Mouse (Mus musculus): Measurements from ENCODE around the gene Btbd11.

The Btbd11 gene

DNA sequence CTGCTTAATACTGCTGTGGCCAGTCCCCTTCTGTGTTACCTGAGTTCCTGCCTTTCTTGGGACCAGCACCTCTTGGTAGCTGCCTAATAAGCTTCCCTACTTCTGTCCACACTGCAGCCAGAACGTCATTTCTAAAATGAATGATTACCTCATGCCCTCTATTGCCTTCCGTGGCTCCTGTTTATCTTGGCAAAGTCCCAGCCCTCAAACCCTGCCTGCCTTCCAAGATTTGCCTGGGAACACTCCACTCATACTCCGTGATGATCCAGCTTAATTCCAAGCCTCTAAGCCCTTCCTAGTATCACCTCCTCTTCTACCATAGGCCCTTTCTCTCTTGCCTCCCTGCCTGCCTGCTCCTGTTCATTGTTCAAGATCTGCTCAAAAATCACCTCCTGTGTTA is 94.5 kb downstream of the Btbd11 start:
- no peak for DNase-seq (ENCODE audit: low spot score)

DNA sequence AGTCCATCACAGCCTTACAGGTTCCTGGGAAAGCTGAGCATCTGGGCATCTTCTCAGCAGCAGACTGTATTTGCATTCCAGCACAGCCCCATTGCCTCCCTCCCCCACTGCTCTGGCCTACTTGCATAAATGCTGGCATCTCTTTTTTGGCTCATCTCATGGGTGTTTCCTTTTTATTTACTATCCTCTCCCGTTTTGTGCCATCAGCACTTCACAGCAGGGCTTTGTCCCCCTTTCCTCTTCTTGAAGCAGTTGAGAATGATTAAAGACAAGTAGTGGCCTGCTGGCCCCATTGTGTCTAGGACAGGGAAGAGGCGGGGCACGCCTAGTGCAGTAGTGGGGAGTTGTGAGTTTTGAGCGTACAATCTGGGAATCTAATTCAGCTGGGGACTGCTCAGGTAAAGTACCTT is 95.5 kb downstream of the Btbd11 start:
- DNase-seq (ENCODE audit: low spot score): no peak

DNA sequence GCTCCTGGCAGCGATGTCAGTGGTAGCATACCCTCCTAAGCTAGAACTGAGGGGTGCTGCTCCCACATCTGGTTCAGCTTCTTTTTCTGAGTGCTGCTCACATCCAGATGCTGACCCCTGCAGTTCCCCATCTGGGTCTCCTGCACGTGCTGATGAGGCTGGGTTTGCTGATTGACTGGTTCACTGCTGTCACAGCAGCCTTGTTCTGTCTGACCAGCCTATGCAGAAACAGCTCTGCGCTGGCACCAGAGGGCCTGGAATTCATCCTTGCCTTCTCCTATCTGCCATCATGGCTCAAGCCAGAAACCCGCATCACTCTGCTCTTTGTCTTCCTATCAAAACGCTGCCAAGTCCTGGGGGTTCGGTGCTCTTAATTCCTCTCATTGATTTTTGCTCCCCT is 95.9 kb downstream of the Btbd11 start:
- no peak for DNase-seq (ENCODE audit: low spot score)

DNA sequence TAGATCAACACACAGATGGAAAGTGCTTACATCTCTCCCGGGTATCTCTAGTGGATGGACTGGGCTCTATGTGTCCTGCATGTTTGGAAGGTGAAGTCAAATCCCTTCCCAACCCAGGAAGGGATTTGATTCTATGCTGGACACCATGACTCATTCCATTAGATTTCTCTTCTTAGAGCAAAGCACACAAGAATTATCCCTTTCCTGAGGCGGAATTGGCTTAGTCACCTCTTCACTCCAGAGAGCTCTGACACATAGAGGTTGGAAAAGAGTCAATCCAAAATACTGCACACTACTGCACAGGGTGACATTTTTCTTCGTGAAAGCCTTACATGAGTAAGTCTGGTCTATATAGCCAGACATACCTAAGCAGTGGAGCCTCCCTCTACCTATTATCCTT is 99.8 kb downstream of the Btbd11 start:
- no peak for DNase-seq (ENCODE audit: low spot score)

DNA sequence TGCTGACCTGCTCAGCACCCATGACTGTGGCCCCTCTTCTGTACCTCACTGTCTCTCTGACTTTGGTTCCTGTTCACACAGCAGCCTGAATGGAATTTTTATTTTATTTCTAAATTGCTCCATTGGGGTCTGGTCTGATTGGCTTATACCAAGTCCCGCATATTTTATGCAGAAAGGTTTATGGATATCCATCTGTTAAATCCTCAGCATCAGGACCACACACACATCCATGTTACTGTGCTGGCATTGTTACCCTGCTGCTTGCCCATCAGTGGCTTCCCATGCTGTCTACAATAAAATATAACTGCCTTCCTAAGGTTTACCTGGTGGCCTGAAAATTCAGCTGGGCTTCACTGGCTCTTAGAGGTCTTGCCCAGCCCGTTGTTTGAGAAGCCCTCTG is 106.0 kb downstream of the Btbd11 start:
- DNase-seq (ENCODE audit: low spot score): no peak

DNA sequence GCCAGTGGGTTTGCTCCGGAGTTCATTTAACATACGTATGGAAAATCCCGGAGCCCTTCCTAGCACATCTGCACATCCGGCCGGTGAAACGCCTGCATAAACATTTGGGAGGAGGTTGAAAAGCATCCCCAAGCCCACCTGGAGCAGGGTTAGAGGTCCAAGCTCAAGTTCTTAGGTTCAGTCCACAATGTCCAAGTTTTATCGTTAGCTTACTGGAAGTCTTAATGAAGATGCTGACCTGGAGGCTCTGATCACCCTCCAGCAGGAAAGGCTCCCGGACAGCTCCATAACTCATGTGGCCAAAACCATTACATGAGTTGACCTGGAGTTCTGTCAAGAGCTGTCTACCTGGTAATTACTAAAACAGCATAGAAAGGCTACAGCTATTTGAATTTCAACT is 109.7 kb downstream of the Btbd11 start:
- DNase-seq (ENCODE audit: low spot score): no peak

DNA sequence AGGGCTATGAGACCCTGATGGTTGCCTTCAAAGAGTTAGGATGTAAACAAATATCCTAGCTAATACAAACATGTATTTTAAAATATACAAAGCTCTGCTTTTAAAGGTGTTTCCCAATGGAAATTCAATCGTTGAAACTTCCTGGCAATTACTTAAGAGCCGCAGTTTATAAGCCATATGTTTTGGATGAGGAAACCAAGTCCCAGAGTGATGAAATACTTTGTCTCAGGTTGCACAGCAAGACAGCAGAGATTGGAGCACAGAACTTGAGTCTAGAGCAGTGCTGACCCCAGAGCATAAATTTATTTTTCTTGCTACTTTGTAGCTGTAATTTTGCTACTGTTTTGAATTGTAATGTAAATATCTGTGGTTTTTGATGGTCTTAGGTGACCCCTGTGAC is 110.4 kb downstream of the Btbd11 start:
- no peak for DNase-seq (ENCODE audit: low spot score)

DNA sequence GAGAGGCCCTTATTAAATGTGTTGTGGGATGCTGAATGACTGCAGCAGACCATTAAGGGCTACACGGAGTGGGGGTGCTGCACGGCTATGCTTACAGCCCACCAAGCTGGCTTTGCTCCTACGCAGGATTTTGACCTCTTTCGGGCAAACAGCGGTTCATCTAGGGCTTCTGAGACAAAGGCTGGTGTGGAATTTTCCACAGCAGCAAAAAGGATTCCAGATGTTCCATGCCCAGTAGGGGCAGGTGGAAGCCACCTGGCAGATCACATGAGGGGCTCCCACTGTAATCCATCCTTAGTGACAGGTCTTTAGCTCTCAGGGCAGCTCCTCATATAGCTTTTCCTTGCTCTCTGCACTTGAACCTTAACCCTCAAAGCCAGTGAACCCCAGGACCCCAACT is 111.3 kb downstream of the Btbd11 start:
- no peak for DNase-seq (ENCODE audit: low spot score)

DNA sequence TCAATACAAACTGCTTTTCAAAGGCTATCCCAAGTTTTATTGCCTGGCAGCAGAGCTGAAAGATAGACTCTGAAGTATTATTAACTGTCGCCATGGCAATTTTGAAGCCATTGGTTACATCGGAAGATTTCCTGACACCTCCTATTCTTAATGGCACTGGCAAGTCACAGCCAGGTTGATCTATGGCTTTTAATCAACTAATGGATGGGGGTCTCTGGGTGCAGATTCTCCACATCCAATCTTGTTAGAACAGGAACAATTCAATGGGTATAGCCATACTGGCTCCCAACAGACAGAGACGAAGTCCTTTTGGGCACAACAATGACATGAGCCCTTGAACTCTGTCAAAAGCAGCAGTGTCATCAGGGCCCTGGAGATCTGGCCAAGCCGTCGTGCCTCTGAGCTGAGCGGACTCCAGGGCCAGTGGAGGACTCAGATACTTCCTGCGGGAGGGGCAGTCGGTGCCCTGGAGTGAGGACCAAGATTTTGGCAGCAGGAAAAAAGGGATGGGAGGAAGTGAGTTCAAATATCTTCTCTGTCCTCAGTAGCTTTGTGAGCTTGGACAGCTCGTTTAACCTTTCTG is 114.0 kb downstream of the Btbd11 start:
- no peak for DNase-seq (ENCODE audit: low spot score)

DNA sequence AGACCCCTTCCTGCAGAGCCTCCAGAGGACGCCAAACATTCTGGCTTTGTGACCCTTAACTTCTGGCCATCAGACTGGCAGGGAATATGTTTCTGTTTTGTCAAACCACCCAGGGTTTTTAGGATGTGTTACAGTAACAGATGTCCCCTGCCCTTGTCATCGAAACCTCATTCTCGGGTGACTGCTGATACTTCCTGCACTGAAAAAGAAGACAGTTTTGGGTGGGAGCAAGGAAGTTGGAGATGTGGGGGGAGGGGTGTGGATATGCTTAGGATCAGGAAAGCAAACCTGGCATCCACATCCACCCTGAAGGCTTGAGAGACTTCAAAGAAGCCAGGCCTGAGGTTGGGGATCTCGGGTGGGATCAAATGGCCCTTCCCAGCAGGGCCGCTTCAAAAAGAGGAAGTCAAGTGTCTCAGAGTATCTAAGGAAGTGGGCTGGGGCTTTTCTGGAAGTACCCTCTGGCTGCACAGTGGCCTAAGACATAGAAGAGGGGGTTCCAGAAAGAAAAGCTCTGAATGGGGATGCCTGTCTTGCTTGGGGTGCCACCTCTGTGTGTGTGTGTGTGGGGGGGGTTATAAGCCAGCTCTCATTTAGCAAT is 115.5 kb downstream of the Btbd11 start:
- DNase-seq (ENCODE audit: low spot score): no peak

DNA sequence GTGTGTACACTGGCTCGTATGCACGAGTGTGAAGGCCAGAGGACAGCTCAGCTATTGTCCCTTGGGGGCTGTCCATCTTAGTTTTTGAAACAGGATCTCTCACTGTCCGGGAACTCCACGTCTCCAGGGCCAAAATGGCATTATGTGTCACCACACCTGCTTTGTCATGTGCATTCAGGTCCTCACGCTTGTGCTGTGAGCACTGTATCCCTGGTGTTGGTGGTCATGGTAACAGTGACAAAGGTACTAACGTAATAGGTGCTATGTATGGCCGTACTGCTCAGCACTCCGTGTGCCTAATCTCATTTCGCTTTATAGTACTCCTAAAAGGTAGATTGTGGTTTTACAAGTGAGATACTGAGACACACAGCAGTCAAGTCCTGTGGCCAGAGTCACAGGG is 116.0 kb downstream of the Btbd11 start:
- no peak for DNase-seq (ENCODE audit: low spot score)

DNA sequence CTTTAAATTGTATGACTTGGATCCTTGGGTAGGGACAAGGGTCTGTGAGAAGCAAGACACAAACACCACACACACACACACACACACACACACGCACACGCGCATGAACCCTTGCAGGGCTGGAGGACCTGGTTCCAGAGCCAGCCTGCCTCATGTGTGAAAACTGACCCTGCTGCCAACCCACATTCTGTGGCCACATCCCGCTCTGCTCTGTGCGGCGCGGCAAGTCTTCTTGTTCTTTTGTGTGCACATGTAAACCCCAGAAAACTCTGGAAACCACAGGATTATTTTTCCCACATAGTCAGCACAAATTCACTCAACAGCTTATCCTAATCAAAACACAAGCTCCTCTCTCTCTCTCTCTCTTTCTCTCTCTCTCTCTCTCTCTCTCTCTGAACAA is 116.8 kb downstream of the Btbd11 start:
- no peak for DNase-seq (ENCODE audit: low spot score)

DNA sequence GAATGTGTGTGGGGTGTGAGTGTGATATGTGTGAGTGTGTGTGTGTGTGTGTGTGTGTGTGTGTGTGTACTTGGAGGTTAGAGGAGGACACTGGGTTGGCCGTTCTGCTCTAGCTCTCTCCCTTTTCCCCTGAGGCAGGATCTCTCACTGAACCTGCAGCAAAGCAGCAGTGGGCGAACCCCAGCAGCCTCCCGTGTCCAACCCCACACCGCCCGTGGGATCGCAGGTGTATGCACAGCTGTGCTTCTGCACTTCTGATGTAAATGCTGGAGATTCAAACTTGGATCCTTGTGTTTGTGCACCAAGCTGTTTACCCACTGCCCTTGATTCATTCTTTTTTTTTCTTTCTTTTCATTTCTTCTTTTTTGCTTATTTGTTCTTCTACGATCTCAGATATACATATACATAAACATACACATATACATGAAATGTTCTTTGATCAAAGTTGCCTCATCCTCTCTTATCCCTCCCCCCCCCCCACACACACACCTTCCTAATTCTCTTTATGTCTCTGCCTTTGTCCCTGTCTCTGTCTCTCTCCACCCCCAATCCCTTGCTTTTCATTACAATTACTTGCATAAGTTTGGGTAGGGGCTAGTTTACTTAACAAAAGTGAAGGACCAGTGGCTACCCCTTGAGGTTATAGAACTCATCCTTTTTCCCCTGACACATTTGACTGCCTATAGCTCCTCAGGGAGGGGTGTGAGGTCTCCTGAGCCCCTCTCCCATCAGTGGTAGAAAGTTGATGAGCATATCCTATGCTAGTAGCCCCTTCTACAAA is 120.8 kb downstream of the Btbd11 start:
- no peak for DNase-seq (ENCODE audit: low spot score)

DNA sequence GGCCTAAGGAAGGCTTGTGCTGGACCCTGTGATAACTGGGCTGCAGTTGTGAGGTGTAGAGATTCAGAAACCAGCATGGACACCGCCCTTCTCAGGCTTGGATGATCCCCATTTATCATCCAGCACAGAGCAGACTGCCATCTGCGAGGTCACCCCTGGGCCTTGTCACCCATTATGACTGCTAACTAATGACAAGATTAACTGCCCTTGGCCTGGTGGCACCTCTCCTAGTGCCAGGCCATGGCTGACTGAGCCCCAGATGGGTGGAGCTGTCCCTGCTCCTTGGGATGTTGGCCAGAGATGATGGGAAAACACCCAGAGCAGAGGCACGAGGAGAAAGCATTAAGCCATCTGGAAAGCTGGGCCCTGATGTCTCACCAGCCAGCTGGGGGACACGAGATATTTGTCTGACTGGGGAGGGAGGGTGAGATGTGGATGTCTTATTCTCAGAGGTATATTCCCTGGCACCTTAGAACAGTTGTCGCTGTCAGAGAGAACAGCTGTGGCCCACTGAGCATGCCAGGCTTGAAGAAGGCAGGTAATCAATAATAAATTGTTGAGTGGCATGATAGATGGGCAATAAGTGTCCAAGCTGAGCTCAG is 121.7 kb downstream of the Btbd11 start:
- no peak for DNase-seq (ENCODE audit: low spot score)

DNA sequence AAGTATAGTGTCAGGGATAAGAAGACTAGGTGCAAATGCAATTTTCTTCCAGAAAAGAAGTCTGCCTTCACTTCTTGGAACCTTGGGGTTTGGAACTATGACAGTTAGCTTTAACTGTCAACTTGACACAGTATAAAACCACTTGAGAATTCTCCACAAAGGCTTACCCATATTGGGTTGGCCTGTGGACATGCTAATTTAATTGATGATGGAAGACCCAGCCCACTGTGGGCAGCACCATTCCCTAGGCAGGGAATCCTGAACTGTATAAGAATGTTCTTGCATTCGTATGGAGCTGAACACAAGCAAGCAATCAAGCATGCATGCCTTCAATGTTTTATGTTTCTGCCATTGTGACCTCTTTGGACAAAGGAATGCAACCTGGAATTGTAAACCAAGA is 122.4 kb downstream of the Btbd11 start:
- DNase-seq (ENCODE audit: low spot score): no peak

DNA sequence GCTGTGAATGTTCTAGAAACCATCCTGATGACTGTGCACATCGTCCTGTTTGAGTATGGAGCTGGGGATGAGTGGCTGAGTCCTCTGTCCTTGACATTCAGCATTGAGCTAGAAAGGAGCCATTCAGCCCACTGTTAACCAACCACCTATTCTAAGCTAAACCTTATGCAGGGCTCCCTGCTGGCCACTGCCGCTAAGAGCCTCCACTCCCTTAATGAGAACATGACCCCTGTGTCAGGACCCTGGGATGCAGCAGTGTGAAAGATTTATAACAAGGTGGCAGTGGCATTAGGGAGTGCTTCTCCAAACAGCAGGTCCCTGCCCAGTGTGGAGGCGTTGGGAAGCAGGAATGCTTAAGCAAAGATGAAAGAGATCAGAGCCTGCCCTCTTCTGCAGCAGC is 123.7 kb downstream of the Btbd11 start:
- DNase-seq (ENCODE audit: low spot score): no peak

DNA sequence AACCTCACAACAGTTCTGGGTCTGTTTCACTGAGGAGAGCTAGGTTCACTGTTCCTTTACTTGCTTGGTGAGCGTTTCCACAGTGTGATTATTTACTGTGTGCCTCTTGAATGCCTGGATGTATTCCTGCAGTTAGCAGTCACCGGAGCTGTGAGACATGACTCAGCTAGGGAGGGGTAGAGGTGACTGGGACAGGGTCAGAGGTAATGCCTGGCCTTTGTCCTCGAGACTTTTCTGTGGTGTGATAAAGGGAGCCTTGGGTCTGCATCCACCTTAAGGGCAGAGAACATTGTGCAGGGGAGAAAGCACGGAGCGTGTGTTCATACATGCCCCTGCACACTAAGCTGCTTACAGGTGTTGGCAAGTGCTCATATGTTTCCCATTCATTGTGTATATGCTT is 126.2 kb downstream of the Btbd11 start:
- DNase-seq (ENCODE audit: low spot score): no peak

DNA sequence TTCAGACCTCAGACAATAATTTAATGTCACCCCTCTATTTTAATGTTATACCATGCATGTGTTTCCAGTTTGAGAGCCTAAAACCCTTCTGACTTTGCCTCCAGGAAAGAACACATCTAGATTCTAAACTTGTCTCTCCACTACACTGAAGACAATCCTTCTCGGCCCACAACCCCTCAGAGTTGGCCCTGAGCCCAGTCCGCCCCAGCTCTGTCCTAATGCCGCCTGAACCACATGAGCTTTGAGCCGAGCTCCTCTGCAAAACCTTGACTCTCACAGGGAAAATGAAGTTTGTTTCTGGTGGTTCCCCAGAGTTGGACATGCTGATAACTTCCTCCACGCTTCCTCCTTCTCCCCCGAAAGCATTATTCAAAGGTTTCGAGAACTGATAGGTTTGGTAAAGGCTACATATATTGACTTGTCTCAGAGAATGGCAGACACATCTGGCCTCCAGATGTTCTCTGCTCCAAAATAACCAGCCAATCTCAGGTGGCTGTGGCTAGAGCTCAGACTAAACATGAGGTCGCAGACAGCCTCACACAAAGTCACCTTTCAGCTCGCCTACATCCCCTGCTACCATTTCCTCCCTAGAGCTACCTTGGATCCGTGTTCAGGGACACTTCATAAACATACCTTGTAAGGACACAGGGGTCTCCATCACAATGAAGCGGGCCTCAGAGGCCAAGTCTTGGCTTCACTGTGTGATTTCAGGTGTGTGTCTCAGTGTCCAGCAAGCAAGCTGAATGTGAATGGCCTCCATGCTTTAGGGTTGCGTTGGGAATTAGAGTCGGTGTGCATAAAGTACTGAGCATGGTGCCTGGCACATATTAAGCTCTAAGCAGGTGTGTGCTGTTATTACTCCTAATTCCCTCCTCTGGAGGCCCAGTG is 130.9 kb downstream of the Btbd11 start:
- no peak for DNase-seq (ENCODE audit: low spot score)

DNA sequence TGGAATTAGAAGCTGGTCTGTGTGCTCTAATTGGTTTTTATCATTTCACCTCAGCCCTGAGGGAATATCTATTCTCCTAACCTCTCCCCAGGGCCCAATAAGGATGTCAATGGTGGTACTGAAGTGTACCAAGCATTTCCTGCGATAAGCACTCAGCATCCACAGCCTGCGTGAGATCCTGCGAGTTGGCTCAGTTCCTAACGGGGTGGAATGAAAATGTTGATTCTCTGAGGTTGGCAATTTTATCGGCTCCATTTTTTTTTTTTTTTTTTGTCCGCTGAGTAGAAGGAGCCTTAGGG is 131.4 kb downstream of the Btbd11 start:
- no peak for DNase-seq (ENCODE audit: low spot score)

DNA sequence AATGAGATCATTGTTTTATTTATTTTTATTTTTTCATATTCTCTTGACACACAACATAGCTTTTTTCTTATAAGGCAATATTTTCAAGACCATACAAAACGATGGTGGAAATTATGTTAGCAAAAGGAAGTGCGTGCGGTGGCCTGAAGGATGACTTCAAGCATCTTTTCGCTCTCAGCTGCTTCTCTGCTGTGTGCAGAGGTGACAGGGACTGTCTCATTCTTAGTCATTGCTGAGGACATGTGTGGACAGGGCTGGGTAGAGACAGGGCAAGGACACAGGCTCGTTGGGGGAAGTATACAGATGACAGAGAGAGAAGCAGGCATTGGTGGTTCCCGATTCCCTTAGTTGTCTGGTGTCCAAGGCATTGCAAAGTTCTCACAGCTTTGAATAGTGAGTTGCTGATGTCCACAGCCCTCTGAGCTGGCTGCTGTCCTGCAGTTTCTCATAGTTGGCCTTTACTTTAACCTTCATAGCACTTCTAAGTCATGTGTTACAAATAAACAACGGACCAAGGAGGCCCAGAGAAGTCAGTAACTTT is 135.7 kb downstream of the Btbd11 start:
- no peak for DNase-seq (ENCODE audit: low spot score)

DNA sequence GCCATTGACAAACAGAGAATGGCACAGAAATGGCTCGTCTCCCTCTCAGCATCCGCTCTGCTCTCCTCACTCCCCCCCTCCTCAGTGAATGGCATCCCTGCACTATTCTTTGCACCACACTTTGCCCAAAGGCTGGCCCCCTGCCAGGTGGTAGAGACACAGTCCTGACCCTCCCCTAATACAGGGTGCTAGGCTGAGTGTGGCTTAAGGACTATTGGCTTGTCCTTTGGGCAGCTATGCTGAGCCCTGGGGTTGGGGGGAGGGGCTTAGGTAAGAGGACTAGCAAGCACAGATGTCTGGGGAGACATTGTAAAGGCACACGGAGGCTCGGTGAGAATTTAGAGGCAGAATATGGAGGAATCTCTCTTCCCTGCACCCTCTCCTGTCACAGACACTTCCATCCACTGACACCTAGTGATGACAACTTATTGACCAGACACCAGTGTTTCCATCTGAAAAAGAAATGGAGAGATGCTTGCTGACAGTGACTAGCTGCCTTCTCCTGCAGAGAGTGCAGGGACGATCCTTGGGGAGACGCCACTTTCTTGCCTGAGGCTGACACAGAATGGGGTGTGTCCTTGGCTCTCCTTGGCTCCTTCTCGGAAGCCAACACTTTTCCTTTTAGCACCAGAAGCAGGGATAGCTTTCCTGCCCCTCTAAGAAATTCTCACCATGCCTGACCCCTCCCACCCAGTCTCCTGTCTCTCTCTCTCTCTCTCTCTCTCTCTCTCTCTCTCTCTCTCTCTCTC is 138.8 kb downstream of the Btbd11 start:
- no peak for DNase-seq (ENCODE audit: low spot score)

DNA sequence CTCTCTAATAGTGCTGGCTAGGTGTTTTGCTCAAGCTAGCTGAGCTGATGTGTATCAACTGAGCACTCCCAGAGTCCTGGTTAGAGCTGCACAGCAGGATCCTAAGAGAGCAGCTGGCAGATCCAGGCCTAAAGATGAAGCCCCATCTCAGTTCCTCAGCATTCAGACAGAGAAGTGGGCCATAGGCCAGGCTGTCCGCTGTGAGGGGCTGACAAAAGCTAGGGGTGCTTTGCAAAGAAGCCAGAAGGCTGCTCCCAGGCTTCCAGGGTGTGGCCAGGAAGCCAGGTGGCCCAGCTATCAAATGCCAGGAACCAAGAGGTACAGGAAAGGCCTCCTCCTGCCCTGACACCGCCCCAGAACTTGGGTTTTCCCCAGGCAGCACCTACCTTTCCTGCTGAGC is 140.0 kb downstream of the Btbd11 start:
- no peak for DNase-seq (ENCODE audit: low spot score)
